Comparison of ENCODE assay signal across 9 mouse cellular contexts in the genomic region with DNA sequence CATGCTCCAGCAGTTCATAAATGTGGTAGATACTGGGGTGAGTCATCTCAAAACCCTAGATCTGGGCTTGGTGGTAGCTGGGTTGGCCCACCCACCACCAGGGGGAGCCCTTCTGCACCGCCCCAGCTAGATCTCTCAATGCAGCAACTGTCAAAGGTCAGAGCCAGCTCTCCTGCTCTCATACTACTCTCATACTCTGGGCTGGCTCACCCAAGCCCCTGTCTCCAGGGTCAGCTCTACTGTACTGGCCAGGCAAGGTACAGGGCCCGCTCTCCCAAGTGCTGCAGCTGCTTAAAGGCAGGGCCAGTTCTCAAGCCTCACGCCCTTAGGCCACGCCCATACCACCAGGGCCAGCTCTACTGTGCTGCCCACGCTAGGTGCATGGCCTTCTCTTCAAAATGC. TPM values are rescaled to one million over a fixed set of nuclear protein-coding genes. Genes with fewer than 3 reads are reported as not detected.
DNase-seq lines count a peak whose midpoint lies in the region; ATAC-seq and TF ChIP-seq lines count a peak whose summit lies in the region.
"Had no signal": no experiment of that assay in that cellular context is flagged by ENCODE, and none has a peak within 500 bp of the region (broad histone marks: within the 10 kb centered on the region; RNA-seq: fewer than 3 reads in every experiment).

No protein-coding gene starts in this region.

- no peaks in the 10 kb centered on the region for H3K36me3 ChIP-seq in ES-Bruce4 (ENCODE audit: control insufficient read depth, insufficient read depth, low read length, poor library complexity, severe bottlenecking)
- H3K36me3 ChIP-seq in intestine, embryonic 15.5 days = no peaks in the 10 kb centered on the region
- no peaks in the 10 kb centered on the region for H3K36me3 ChIP-seq in liver, embryonic 16.5 days (ENCODE audit: control insufficient read depth, insufficient read depth)

- no peaks in the 10 kb centered on the region for H3K4me1 ChIP-seq in ES-Bruce4 (ENCODE audit: control insufficient read depth, insufficient read depth, low read length)
- H3K4me1 ChIP-seq in intestine, embryonic 15.5 days (replicated peaks) = peaks cover 6% of the 10 kb centered on the region
- peaks cover 26% of the 10 kb centered on the region for H3K4me1 ChIP-seq in liver, embryonic 16.5 days (ENCODE audit: control insufficient read depth, low read depth, low read length)

- TF ChIP-seq POLR2A in ES-Bruce4 (IDR thresholded peaks at IDR 0.05; ENCODE audit: insufficient read depth, low read length) = no peak

- no peaks in the 10 kb centered on the region for H3K27me3 ChIP-seq in ES-Bruce4 (ENCODE audit: control insufficient read depth, insufficient read depth, low read length, poor library complexity, severe bottlenecking)
- no peaks in the 10 kb centered on the region for H3K27me3 ChIP-seq in intestine, embryonic 15.5 days (replicated peaks)
- no peaks in the 10 kb centered on the region for H3K27me3 ChIP-seq in liver, embryonic 16.5 days (ENCODE audit: control insufficient read depth, insufficient read depth, low read depth, low read length)

- no peak overlapping the region; the same call in 1 of the 2 replicates for H3K4me3 ChIP-seq in ES-Bruce4 (ENCODE audit: low read depth, low read length)
- H3K4me3 ChIP-seq in gastrocnemius, adult 2 months = peak overlapping the region; percentile 53
- H3K4me3 ChIP-seq in intestine, embryonic 15.5 days (replicated peaks) = no peak overlapping the region
- peak overlapping the region; percentile 48 for H3K4me3 ChIP-seq in liver, embryonic 16.5 days (ENCODE audit: low read depth, low read length)

- peaks cover 3% of the 10 kb centered on the region; the same call in 1 of the 2 replicates for H3K9me3 ChIP-seq in ES-Bruce4 (replicated peaks; ENCODE audit: control insufficient read depth, insufficient read depth, low read length, poor library complexity, severe bottlenecking)
- no peaks in the 10 kb centered on the region for H3K9me3 ChIP-seq in intestine, embryonic 15.5 days
- no peaks in the 10 kb centered on the region for H3K9me3 ChIP-seq in liver, embryonic 16.5 days (replicated peaks; ENCODE audit: control insufficient read depth, low read length)

- no peak overlapping the region for H3K9ac ChIP-seq in ES-Bruce4 (ENCODE audit: low read depth, poor library complexity, severe bottlenecking)
- H3K9ac ChIP-seq in intestine, embryonic 15.5 days = no peak overlapping the region
- peak overlapping the region; percentile 10; the same call in 1 of the 2 replicates for H3K9ac ChIP-seq in liver, embryonic 16.5 days (ENCODE audit: low read depth, low read length)

- WGBS in intestine, embryonic 15.5 days = 46% methylated on average over 5 of the region's 5 CpGs
- WGBS in liver, embryonic 16.5 days (ENCODE audit: insufficient replicate concordance) = 21% methylated on average over 5 of the region's 5 CpGs

- no peak overlapping the region for H3K27ac ChIP-seq in ES-Bruce4 (ENCODE audit: insufficient read depth, low read length)
- H3K27ac ChIP-seq in gastrocnemius, adult 2 months = no peak overlapping the region; the same call in 1 of the 2 replicates
- H3K27ac ChIP-seq in intestine, embryonic 15.5 days = no peak overlapping the region
- H3K27ac ChIP-seq in liver, embryonic 16.5 days (ENCODE audit: low read length) = no peak overlapping the region

- intact Hi-C loops in gastrocnemius, adult 2 months (cut with DNase I) = loop anchor here (5.0 kb wide), 3 partner anchors 59 to 159 kb away; a partner anchor contains a TSS

- TF ChIP-seq CTCF in ES-Bruce4 (IDR thresholded peaks at IDR 0.05; ENCODE audit: low read depth, low read length) = peak; percentile 90
- peak; percentile 95 for TF ChIP-seq CTCF in gastrocnemius, adult 2 months (IDR thresholded peaks at IDR 0.05)

- no peak for TF ChIP-seq EP300 in ES-Bruce4 (IDR thresholded peaks at IDR 0.05; ENCODE audit: insufficient read depth, low read depth, low read length)

- peak; percentile 58 for ATAC-seq in cerebellum, adult (ENCODE audit: insufficient number of reproducible peaks, low FRiP score, low TSS enrichment)
- peak; percentile 93 for ATAC-seq in intestine, embryonic 15.5 days
- ATAC-seq in liver, embryonic 16.5 days (ENCODE audit: low read depth) = peak; percentile 92

- DNase-seq in 3T3-L1 (ENCODE audit: low read depth, low spot score) = peak; percentile 56
- peak; percentile 82 for DNase-seq in gastrocnemius, adult 2 months
- peak; percentile 39 for DNase-seq in ovary, postnatal 14 days (ENCODE audit: low spot score)
- peak; percentile 73 for DNase-seq in urinary bladder, postnatal 14 days (ENCODE audit: low spot score)

- peak overlapping the region; percentile 23; the same call in 1 of the 2 replicates for H3K4me2 ChIP-seq in intestine, embryonic 15.5 days (replicated peaks)
- peak overlapping the region; percentile 72 for H3K4me2 ChIP-seq in liver, embryonic 16.5 days (ENCODE audit: low read depth, low read length)

RNA-seq across cellular contexts. Expression of a gene that starts 13.5 kb away (rescaled TPM):
- 10.2 and 11.2 TPM in 2 replicates for polyA plus RNA-seq in ES-Bruce4 (2011; ENCODE audit: insufficient read depth, insufficient read length, low read depth, missing spikeins)
- 10 to 100 TPM; 18.9 to 20.6 TPM for total RNA-seq in gastrocnemius, adult 2 months (2021)
- 22.8 and 23.1 TPM in 2 replicates for polyA plus RNA-seq in intestine, embryonic 15.5 days (2015; fragmentation: Nextera tagmentation; extraction: Ambion mirVana)
- polyA plus RNA-seq in liver, embryonic 16.5 days (2015; fragmentation: Nextera tagmentation; extraction: Ambion mirVana) = 10.5 and 11.0 TPM in 2 replicates

RNA-seq across cellular contexts. Expression of a gene that starts 13.5 kb away (rescaled TPM):
- 3.7 and 6.1 TPM in 2 replicates for polyA plus RNA-seq in ES-Bruce4 (2011; ENCODE audit: insufficient read depth, insufficient read length, low read depth, missing spikeins)
- total RNA-seq in gastrocnemius, adult 2 months (2021) = under 1 TPM; 0.38 to 0.56 TPM
- 1.4 and 1.5 TPM in 2 replicates for polyA plus RNA-seq in intestine, embryonic 15.5 days (2015; fragmentation: Nextera tagmentation; extraction: Ambion mirVana)
- 0.08 and 0.20 TPM in 2 replicates for polyA plus RNA-seq in liver, embryonic 16.5 days (2015; fragmentation: Nextera tagmentation; extraction: Ambion mirVana)
- polyA plus RNA-seq: large intestine, adult 2 months had no signal

RNA-seq across cellular contexts. Expression of a gene that starts 18.8 kb away (rescaled TPM):
- 5.4 and 7.0 TPM in 2 replicates for polyA plus RNA-seq in ES-Bruce4 (2011; ENCODE audit: insufficient read depth, insufficient read length, low read depth, missing spikeins)
- 10 to 100 TPM; 13.4 to 15.6 TPM for total RNA-seq in gastrocnemius, adult 2 months (2021)
- polyA plus RNA-seq in intestine, embryonic 15.5 days (2015; fragmentation: Nextera tagmentation; extraction: Ambion mirVana) = 33.3 and 37.2 TPM in 2 replicates
- 19.6 and 22.4 TPM in 2 replicates for polyA plus RNA-seq in liver, embryonic 16.5 days (2015; fragmentation: Nextera tagmentation; extraction: Ambion mirVana)

RNA-seq across cellular contexts. Expression of a gene that starts 58.5 kb away (rescaled TPM):
- polyA plus RNA-seq in ES-Bruce4 (2011; ENCODE audit: insufficient read depth, insufficient read length, low read depth, missing spikeins) = 393 and 460 TPM in 2 replicates
- 10 to 100 TPM; 56.1 to 59.5 TPM for total RNA-seq in gastrocnemius, adult 2 months (2021)
- polyA plus RNA-seq in intestine, embryonic 15.5 days (2015; fragmentation: Nextera tagmentation; extraction: Ambion mirVana) = 290 and 358 TPM in 2 replicates
- polyA plus RNA-seq in liver, embryonic 16.5 days (2015; fragmentation: Nextera tagmentation; extraction: Ambion mirVana) = 103 and 116 TPM in 2 replicates

Comparison
In these comparisons a context has a peak if more than half of its experiments do, and no peak if none do; other contexts are left out.
1. H3K4me3 ChIP-seq: peak in gastrocnemius, adult 2 months (single experiment) and liver, embryonic 16.5 days (single experiment); none in ES-Bruce4 (single experiment) and intestine, embryonic 15.5 days (single experiment).
2. Peak in every context shown above with its lines, with median percentiles within 50 percentile points of each other: DNase-seq and ATAC-seq.